Mouse (Mus musculus) stomach, embryonic 15.5 days (tissue): ENCODE measurements around the gene Kcnj11. TPM values are rescaled to one million over a fixed set of nuclear protein-coding genes. Genes with fewer than 3 reads are reported as not detected.

Experiments used
- ATAC-seq: fragments of 200-750 bp; cut with Nextera tagmentation; 2 replicates; pipeline ENCODE4 v1.8.0; 2017; ENCODE audit warnings: low read depth, moderate number of reproducible peaks, moderate TSS enrichment; ENCODE audit not compliant: insufficient read depth, low FRiP score
- H3K27ac ChIP-seq: fragments of 300-500 bp; sonication (generic); 2 replicates; pipeline ENCODE4 v1.5.1; 2015; ENCODE audit warnings: mild to moderate bottlenecking, inconsistent platforms
- H3K27me3 ChIP-seq: fragments of 300-500 bp; sonication (generic); replicated peaks from 2 replicates; pipeline ENCODE4 v1.6.1; 2015; ENCODE audit warnings: inconsistent platforms
- H3K36me3 ChIP-seq: fragments of 300-500 bp; sonication (generic); 2 replicates; pipeline ENCODE4 v1.6.1; 2015; ENCODE audit warnings: inconsistent platforms
- H3K4me1 ChIP-seq: fragments of 300-500 bp; sonication (generic); 2 replicates; pipeline ENCODE4 v1.6.1; 2015; ENCODE audit warnings: inconsistent platforms
- H3K4me2 ChIP-seq: fragments of 300-500 bp; sonication (generic); 2 replicates; pipeline ENCODE4 v1.6.1; 2015; ENCODE audit warnings: mild to moderate bottlenecking, inconsistent platforms
- H3K4me3 ChIP-seq: fragments of 300-500 bp; sonication (generic); replicated peaks from 2 replicates; pipeline ENCODE4 v1.5.1; 2015; ENCODE audit warnings: inconsistent platforms
- H3K9ac ChIP-seq: fragments of 300-500 bp; sonication (generic); 2 replicates; pipeline ENCODE4 v1.6.1; 2015; ENCODE audit warnings: inconsistent platforms
- H3K9me3 ChIP-seq: fragments of 300-500 bp; sonication (generic); 2 replicates; pipeline ENCODE4 v1.6.1; 2016; ENCODE audit warnings: inconsistent platforms
- WGBS: fragments of 180-500 bp; shearing (Covaris S2); methylation state at CpG from one replicate; pipeline ENCODE4 v1.1.7; 2015; 5-methylcytosine and 5-hydroxymethylcytosine counted together
- polyA plus RNA-seq: library from polyadenylated mRNA; unstranded; fragments of >200 nt; fragmentation: Nextera tagmentation; extraction: Ambion mirVana; gene quantifications from 2 replicates; pipeline ENCODE4 v1.2.1, GENCODE M21; 2015

Gene Kcnj11
- polyA plus RNA-seq = 1.0 and 2.0 TPM in 2 replicates

DNA sequence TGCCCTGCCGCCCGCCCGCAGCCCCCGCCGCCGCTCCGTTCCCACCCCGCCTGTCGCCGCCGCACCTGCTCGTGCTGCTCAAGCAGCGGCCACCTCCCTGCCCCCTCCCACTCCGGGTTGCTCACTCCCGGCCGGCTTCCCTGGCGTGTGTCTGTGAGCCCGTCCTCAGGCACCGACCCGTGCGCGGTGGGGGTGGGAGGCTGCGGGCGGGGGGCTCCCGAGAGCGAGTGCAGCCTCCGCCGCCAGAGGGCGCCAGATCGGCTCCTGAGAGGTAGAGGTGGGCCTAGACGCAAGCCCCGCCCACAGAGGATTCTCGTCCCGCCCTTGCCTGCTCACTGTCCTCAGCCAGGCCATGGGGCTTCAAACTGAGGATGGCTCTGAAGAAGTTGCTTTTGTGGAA lies at the start of gene Kcnj11:
Gene Kcnj11, minus strand, starts transcription at position 202 of the 400 bp plus-strand sequence.
- Histone ChIP-seq H3K27ac (no peak within 1 kb of the TSS), H3K4me3 (peak within 1 kb of the TSS; percentile 52), H3K9ac (no peak within 1 kb of the TSS), H3K9me3 (no peaks in the 10 kb centered on the region), H3K4me1 (no peaks in the 10 kb centered on the region), H3K4me2 (peak within 1 kb of the TSS; percentile 83), H3K36me3 (no peaks in the 10 kb centered on the region), H3K27me3 (peaks cover 2% of the 10 kb centered on the region; the same call in 1 of the 2 replicates)
- under 1% methylated on average over 32 of the region's 34 CpGs for WGBS
- ATAC-seq = peak; percentile 78

DNA sequence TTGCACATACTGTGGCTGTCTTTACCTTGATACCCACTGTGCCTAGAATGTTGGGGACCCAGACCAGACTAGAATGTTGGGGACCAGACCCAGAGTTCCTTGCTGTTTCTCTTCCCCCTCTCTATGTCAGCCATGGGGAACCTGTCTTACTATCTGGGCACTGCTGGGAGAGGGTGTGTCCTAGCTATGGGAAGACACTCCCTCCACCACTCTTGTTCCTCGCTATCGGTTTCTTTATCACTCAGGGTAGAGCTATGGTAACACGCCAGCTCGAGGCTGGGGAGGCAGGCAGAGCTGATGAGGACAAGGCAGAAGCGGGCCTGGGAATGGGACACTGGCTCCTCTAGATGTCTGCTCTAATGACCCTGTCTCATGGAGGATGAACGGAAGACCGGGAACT lies 46.9 kb upstream of the Kcnj11 start:
- Histone ChIP-seq H3K4me2 (no peak overlapping the region), H3K36me3 (no peaks in the 10 kb centered on the region), H3K27me3 (no peaks in the 10 kb centered on the region), H3K4me1 (no peaks in the 10 kb centered on the region), H3K4me3 (no peak overlapping the region), H3K9me3 (no peaks in the 10 kb centered on the region), H3K27ac (no peak overlapping the region), H3K9ac (no peak overlapping the region)
- peak; percentile 68 for ATAC-seq
- WGBS = 75% methylated on average over 7 of the region's 7 CpGs

DNA sequence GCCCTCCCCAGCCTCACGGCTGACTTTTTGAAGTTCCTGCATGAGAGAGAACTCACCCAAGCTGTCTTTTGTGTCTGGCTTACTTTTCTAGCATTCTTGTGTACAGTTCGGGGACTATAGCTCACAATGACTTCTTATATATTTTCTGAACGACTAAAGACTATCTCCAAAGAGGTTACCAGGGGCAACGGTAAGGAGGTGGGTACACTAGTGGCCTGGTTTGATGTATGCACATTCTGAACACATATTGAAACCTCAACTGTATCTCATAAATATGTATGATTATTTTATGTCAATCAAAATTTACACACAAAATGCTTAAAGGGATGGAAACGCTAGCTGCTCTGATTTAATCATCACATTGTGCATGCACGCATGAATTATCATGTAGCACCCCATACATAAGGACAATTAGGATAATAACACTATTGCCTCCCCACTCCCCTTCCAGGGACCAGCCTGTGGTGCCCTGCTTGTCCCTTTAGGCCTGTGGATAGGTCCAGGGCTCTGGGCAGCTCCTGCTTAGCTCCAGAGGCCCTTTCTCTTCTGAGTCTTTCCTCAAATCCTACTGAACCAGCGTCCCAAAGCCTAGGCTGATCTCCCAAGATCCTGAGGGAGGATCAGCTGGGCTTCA lies 46.2 kb upstream of the Kcnj11 start:
- 81% methylated on average over 7 of the region's 7 CpGs for WGBS

DNA sequence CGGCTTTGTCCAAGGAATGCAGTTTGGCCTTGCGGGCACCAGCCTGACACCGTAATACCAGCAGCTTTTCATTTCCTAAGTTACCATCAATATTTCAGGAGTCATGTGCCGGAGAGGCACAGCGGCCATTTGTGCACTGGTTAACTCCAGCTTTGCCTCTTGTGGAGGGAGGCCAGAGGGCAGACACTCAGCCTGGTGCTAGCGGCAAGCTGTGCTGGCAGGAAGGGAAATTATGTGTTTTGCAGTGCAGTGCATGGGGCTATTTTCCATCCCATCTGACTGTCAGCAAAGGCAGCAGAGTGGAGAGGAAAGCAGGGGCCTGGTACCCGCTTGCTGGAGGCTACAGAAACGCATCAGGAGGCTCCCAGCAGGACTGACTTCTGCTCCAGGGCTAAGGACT lies 43.5 kb upstream of the Kcnj11 start:
- Histone ChIP-seq H3K4me2 (no peak overlapping the region), H3K4me3 (no peak overlapping the region)

More for the DNA sequence above, 46.2 kb upstream of the Kcnj11 start:
- Histone ChIP-seq H3K4me3 (no peak overlapping the region), H3K9ac (no peak overlapping the region), H3K4me2 (no peak overlapping the region), H3K36me3 (no peaks in the 10 kb centered on the region), H3K27me3 (no peaks in the 10 kb centered on the region), H3K4me1 (no peaks in the 10 kb centered on the region), H3K27ac (no peak overlapping the region), H3K9me3 (no peaks in the 10 kb centered on the region)
- no peak for ATAC-seq

DNA sequence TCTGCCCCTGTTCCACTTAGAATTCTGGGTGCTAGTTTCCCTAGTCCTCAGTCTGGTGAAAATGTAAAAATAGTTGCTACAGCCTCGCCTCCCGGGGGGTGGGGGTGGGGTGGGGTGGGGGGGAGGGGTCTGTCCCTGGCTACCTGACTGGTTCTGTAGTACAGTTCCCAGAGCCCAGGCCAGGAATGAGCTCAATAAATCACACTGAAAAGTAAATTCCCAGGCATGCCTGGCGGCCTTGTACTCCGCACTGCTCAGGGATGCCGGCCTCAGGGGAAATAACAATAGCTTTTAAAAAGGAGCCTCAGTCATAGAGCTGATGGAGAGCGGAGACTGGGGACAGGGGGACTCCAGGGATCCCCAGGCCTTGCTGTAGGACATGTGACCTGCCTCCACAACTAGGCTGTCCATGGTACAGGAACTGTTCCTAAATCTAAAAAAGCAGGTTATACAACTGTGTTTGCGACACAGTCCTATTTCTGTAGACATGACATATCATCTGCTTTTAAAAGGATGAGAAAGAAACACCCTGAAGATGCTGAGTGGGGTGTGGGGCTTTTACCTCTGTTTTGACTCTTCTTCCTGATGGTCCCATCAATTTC lies 37.9 kb upstream of the Kcnj11 start:
- H3K4me1 ChIP-seq = peaks cover 10% of the 10 kb centered on the region; the same call in 1 of the 2 replicates
- no peak overlapping the region for H3K4me2 ChIP-seq
- ATAC-seq = peak; percentile 67; the same call in 1 of the 2 replicates
- peak overlapping the region; percentile 61 for H3K27ac ChIP-seq
- H3K36me3 ChIP-seq = no peaks in the 10 kb centered on the region
- no peaks in the 10 kb centered on the region for H3K27me3 ChIP-seq
- no peak overlapping the region for H3K9ac ChIP-seq
- no peaks in the 10 kb centered on the region for H3K9me3 ChIP-seq
- no peak overlapping the region for H3K4me3 ChIP-seq
- 22% methylated on average over 7 of the region's 7 CpGs for whole genome bisulfite sequencing

More for the DNA sequence above, 43.5 kb upstream of the Kcnj11 start:
- no peaks in the 10 kb centered on the region for H3K9me3 ChIP-seq
- H3K36me3 ChIP-seq = no peaks in the 10 kb centered on the region
- no peaks in the 10 kb centered on the region for H3K27me3 ChIP-seq
- no peaks in the 10 kb centered on the region for H3K4me1 ChIP-seq
- H3K9ac ChIP-seq = no peak overlapping the region
- H3K27ac ChIP-seq = no peak overlapping the region
- WGBS = 73% methylated on average over 8 of the region's 8 CpGs
- no peak for ATAC-seq

DNA sequence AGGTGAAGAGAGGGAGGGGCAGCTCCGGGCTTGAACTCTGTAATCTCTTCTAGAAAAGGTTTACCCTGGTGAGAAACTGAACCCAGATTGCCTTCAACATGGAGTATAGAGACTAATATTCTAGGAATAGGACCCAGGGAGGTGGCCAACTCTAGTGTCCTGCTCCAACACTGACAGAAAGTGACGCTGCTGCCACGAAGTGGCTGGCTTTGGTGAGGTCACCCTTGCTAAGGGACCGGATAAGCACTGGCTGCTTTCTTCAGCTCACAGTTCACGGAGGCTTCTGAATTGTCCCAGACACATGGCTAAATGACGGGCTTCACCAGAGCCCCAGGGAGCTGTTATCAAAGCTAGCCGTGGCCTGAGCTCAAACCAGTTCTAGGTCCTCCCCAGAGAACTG lies 33.3 kb upstream of the Kcnj11 start:
- Histone ChIP-seq H3K9me3 (no peaks in the 10 kb centered on the region), H3K4me1 (peaks cover 16% of the 10 kb centered on the region; the same call in 1 of the 2 replicates), H3K27ac (peak overlapping the region; percentile 37; the same call in 1 of the 2 replicates), H3K27me3 (no peaks in the 10 kb centered on the region), H3K4me2 (no peak overlapping the region), H3K36me3 (no peaks in the 10 kb centered on the region), H3K4me3 (no peak overlapping the region), H3K9ac (no peak overlapping the region)
- no peak for ATAC-seq
- WGBS = 30% methylated on average over 7 of the region's 7 CpGs

DNA sequence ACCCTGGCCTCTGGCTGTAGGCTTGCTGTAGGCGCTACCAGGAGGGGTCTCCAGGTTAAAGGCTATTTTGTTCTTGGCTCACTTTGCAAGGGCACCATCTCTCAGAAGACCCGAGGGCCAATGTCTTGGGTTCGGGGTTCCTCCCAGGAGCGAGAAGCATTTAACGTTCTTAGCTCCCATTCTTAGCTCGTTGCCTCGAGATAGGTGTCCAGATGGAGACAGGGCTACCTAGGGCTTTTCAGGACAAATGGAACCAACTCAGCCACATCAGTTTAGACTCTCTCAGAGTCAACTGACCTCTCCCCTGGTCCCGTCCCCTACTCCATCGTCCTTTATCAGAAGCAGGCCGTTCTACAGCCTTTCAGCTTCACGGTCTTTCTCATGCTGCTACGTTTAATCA lies 31.7 kb upstream of the Kcnj11 start:
- Histone ChIP-seq H3K4me3 (no peak overlapping the region), H3K4me1 (peaks cover 8% of the 10 kb centered on the region; the same call in 1 of the 2 replicates), H3K27ac (no peak overlapping the region), H3K9ac (no peak overlapping the region), H3K27me3 (no peaks in the 10 kb centered on the region), H3K4me2 (no peak overlapping the region), H3K9me3 (no peaks in the 10 kb centered on the region), H3K36me3 (no peaks in the 10 kb centered on the region)
- 85% methylated on average over 12 of the region's 12 CpGs for WGBS
- no peak for ATAC-seq

DNA sequence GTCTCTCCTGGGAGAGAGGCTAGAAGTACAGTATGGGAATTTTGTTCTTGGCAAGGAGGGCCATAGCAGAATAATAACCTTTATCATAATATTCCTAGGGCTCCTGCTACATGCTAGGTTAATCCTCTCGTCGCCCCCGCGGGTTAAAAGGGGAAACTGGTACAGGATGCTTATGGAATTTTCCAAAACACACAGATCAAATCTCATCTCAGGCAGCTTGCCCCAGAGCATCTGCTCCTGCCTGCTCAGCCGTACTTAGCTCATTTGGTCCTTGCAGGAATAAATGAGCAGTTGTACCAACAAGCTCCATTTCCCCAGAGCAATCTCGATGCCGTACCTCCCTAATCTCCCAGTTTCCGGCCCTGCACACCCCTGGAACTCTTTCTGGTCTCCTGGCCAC lies 31.2 kb upstream of the Kcnj11 start:
- H3K4me1 ChIP-seq = peaks cover 8% of the 10 kb centered on the region; the same call in 1 of the 2 replicates
- H3K36me3 ChIP-seq = no peaks in the 10 kb centered on the region
- WGBS = 62% methylated on average over 8 of the region's 8 CpGs
- no peak overlapping the region for H3K9ac ChIP-seq
- H3K27me3 ChIP-seq = no peaks in the 10 kb centered on the region
- no peaks in the 10 kb centered on the region for H3K9me3 ChIP-seq
- H3K27ac ChIP-seq = 0 out of 2 replicates have a peak overlapping the region, but pooled peaks have one; percentile 13
- H3K4me2 ChIP-seq = no peak overlapping the region
- H3K4me3 ChIP-seq = no peak overlapping the region
- no peak for ATAC-seq

DNA sequence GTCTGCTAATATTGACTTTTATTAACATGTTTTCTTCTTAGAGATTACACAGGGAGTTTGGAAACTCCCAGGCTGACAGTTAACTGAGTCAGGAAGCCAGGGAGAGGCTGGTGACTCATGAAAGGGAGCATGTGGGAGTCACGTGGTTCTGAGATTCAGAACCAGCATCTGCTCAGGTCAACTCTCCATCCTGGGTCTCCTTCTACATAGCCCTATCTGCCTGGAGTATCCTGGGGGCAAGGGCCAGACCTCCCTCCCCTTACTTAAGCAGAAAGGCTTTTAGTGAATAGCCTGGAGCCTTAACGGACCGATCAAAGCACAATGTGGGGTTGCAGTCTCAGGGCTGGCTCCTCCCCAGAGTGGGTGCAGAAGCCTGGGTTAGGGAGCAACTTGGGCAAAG lies 30.7 kb upstream of the Kcnj11 start:
- 9% methylated on average over 3 of the region's 3 CpGs for WGBS
- H3K9me3 ChIP-seq = no peaks in the 10 kb centered on the region
- H3K27me3 ChIP-seq = no peaks in the 10 kb centered on the region
- H3K36me3 ChIP-seq = no peaks in the 10 kb centered on the region
- H3K4me3 ChIP-seq = no peak overlapping the region
- H3K4me1 ChIP-seq = peaks cover 11% of the 10 kb centered on the region; the same call in 1 of the 2 replicates
- no peak overlapping the region for H3K9ac ChIP-seq
- ATAC-seq = peak; percentile 71
- H3K27ac ChIP-seq = peak overlapping the region; percentile 89
- H3K4me2 ChIP-seq = no peak overlapping the region

DNA sequence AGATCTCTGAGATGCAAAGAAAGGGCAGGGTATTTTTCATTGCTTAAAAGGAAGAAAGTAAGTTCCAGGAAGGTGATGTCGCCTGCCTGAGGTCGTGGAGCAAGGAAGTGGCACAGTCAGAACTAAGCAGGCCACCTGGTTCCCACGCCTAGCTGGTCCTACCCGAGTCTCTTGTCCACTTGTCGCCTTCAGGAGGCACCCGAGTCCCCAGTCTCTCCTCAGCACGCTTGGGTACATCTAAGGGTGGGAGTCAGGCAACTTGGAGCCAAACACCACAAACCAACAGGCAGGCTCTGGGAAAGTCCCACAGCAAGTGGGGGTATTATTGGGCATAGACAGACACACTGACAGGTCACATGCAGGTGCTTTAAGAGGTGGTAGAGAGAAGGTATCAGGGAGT lies 30.2 kb upstream of the Kcnj11 start:
- peak; percentile 33; the same call in 1 of the 2 replicates for ATAC-seq
- H3K9me3 ChIP-seq = no peaks in the 10 kb centered on the region
- no peaks in the 10 kb centered on the region for H3K27me3 ChIP-seq
- no peaks in the 10 kb centered on the region for H3K36me3 ChIP-seq
- H3K4me1 ChIP-seq = peaks cover 11% of the 10 kb centered on the region; the same call in 1 of the 2 replicates
- H3K9ac ChIP-seq = no peak overlapping the region
- no peak overlapping the region for H3K4me2 ChIP-seq
- WGBS = 54% methylated on average over 7 of the region's 7 CpGs
- peak overlapping the region; percentile 89 for H3K27ac ChIP-seq
- no peak overlapping the region for H3K4me3 ChIP-seq

DNA sequence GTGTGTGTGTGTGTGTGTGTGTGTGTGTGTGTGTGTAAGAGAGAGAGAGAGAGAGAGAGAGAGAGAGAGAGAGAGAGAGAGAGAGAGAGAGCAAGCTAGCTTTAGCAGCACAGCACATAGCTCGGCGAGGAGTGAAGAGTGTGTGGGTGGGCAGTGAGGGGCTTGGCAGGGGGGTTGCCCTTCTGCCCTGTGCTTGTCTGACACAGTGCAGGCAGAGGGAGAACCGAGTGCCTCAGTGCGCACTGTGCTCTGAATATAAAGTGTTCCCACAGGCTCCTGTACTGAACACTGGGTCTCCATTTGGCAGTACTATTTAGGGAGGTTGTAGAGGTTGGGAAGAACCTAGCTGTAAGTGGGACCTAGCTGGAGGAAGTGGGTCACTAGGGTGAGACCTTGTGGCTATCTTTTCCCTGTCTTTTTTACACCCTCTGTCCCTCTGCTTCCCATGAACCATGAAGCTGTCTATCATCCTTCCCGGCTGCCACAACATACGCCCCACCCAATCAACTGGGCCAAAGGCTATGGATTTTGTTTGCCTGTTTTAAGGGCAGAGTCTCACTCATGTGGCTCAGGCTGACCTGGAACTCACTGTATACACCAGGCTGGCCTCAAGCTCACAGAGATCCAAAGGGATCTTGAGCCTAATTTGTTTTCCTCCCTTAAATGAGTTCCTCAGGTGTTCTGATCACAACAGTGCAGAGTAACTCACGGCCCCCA lies 29.1 kb upstream of the Kcnj11 start:
- no peaks in the 10 kb centered on the region for H3K36me3 ChIP-seq
- peaks cover 14% of the 10 kb centered on the region for H3K4me1 ChIP-seq
- WGBS = 37% methylated on average over 7 of the region's 7 CpGs
- H3K9ac ChIP-seq = no peak overlapping the region
- H3K27ac ChIP-seq = no peak overlapping the region
- ATAC-seq = no peak
- no peaks in the 10 kb centered on the region for H3K9me3 ChIP-seq
- no peak overlapping the region for H3K4me2 ChIP-seq
- no peaks in the 10 kb centered on the region for H3K27me3 ChIP-seq
- no peak overlapping the region for H3K4me3 ChIP-seq

DNA sequence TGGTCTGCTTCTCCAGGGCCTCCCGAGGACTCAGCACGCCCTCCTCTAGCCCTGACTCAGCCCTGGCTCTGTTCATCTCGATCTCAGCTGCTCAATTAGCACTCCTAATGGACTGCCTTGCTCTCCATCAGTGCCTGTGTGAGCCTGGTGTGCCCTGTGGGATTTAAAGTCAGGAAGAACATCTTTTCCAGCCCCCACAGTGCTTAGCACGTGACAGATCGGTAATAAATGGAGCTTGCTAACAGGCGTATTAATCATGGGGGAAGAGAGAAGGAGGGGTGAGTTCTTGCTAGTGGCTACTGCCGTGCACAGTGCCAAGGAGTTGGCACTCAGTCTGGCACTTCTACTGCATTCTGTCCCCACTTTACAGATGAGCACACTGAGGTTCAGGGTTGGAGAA lies 27.6 kb upstream of the Kcnj11 start:
- Histone ChIP-seq H3K4me1 (peaks cover 14% of the 10 kb centered on the region), H3K27me3 (no peaks in the 10 kb centered on the region), H3K27ac (peak overlapping the region; percentile 17; the same call in 1 of the 2 replicates), H3K9ac (no peak overlapping the region), H3K9me3 (no peaks in the 10 kb centered on the region), H3K4me2 (no peak overlapping the region), H3K4me3 (no peak overlapping the region), H3K36me3 (no peaks in the 10 kb centered on the region)
- 28% methylated on average over 7 of the region's 7 CpGs for WGBS
- no peak for ATAC-seq
